Mouse (Mus musculus): ENCODE measurements around the gene H2-K1.

H2-K1 gene

DNA sequence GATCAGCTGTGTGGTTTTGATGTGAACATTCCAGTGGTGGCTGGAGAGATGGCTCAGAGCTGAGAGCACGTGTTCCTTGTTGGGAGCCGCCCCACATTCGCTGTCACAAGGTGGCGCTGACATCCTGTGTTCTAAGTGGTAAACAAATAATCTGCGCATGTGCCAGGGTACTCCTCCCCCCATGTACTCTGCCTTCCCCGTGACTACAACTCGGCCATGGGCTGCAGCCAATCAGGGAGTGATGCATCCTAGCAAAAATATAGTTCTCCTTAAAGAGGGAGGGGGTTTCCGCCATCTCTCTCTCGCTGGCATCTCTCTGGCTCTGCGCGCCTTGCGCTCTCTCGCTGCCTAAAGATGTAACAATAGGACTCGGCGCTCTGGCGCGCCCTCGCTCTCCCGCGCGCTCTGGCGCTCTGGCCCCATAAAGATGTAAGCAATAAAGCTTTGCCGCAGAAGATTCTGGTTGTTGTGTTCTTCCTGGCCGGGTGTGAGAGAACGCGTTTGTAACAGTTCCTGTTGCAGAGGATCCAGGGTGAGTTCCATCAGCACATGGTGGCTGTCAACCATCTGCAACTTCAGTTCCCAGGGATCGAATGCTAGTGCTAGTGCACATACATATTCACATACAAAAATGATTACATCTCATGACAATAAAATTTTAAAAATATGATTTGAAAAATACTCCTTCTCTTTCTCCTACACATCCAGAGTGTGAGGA, 18.8 kb downstream of the H2-K1 start:
- DNase-seq, result peak; percentile 82 to 88

DNA sequence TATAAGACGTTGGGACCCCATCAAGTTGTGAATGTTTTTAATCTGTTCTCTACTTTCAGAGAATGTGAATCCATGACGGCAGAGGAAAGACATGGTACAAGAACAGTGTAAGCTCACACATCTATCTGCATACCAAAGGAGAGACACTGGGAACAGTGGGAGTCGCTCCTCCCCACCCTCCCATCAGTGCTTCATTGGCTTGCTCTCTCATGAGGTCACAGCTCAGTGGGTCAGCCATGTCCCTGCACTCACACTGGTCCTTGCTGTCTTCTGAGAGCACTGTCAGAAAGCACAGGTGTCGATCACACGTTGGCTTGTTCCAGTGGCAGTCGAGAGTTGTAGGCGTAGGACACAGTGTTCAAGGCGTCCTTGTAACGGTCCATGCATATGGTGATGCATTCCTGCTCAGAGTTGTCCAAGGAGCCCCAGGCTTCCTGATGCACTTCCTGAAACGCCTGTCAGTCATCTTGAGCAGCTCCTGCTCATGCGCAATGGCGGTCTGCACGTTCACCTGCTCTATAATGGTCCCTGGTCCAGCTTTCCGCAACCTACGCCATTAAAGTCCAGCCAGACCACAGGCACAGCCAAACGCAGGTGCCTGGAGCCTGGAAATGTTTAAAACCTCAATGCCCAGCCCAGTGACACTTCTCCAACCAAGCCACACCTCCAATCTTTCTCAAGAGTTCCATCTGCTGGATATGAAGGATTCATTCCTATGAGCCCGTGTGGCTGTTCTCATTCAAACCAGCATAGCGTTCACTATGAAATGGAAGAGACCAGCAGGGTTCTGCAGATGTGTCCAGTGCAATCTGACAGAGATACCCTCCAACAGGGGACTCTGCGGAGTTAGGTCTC, 19.7 kb downstream of the H2-K1 start:
- DNase-seq, result no peak

DNA sequence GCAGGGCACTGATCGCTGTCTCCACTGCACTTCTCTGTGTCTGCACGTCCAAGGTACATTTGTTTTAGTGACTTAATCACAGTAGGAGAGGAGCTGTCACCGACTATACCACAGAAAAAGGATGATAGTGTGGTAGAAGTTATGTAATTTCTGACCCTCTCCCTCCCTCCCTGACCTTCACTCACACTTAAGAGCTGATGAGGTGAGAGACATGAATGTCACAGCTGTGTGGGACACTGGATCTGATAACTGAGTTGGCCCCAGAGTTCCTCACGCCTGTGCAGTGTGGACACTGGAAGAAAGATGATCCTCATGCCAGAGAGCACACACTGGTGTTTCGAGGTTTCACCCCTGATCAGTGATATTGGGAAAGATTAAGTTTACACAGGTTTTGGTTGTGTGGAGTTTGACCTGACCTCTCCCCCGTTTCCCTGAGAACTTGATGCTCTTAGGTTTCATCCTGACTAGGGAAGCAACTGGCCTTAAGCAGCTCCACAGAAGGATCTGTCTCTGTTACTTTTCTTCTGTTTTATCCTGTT, 20.6 kb downstream of the H2-K1 start:
- DNase-seq, result no peak

DNA sequence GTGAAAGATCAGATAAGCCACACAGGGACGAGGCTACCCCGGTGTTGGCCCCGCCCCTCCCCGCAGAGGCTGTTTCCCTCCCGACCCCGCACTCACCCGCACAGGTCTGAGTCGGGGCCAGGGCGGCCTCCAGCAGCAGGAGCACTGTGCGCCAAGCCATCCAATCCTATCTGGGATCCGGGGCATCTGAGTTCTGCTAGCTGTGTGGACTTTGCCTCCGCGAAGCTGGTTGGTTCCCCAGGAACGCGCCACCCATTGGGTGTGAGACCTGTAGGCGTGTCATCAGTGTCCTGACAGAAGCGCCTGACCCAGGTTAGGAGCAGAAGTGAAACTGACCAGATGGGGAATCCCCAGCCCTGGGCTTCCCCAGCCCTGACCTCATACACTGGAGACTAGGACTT, 21.5 kb downstream of the H2-K1 start:
- peak; percentile 95 to 97 for DNase-seq

DNA sequence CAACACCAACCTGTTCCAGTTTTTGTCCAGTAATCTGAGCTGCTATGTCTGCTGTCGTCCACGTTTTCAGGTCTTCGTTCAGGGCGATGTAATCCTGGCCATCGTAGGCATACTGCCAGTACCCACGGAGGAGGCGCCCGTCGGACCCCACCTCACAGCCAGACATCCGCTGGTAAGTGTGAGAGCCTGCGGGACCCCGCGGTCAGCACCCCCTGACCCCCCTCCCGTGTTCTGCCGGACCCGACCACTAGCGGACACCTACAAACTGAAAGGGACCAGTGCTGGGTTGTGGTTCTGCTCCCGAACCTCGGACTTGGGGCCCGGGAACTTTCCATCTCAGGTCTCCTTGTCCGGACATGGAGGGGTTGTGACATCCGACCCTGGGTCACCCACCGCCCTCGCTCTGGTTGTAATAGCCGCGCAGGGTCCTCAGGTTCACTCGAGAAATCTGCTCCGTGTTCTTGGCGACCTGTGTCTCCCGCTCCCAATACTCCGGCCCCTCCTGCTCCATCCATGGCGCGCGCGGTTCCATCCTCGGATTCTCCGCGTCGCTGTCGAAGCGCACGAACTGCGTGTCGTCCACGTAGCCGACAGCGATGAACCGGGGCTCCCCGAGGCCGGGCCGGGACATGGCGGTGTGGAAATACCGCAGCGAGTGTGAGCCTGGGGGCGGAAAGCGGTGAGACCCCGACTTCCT, 22.1 kb downstream of the H2-K1 start:
- DNase-seq, result peak in 1 of 2 experiments; percentile 34

DNA sequence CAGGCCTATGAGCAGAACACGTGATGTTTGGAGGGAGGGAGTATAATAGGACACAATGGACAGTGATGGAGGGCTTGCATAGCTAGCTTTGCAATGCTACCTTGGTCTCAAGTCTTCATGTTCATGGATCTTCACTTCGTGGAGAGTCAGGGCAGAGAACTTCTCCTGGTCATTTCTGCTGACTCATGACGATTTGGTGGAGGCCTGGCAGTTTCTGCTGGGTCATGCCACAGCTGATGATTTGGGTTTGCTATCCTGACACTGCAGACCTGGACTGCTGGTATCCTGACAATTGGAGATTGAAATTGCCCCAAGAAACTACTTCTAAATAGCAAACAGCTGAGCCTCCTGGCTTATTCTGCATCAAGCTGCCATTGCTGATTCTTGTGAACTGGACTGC, 26.6 kb downstream of the H2-K1 start:
- no peak for DNase-seq

DNA sequence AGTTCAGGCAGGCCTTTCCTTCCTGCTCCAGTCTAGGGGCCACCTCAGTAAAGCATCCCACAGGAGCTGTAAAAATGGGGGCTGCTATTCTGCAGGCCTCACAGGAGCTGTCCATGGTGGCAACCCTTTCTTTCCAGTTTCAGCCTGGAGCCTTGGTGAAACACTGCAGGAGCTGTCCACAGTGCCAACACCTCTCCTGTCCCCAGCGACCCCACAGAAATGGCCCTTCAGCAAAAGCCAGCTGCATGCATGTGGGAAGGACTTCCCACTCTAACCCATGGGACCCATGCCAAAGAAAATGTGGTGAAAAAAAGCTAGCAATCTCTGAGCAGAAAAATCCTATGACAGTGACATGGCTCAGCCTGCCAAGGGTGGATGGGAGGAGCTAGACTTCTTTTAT, 27.5 kb downstream of the H2-K1 start:
- peak in 1 of 2 experiments; percentile 26 for DNase-seq

DNA sequence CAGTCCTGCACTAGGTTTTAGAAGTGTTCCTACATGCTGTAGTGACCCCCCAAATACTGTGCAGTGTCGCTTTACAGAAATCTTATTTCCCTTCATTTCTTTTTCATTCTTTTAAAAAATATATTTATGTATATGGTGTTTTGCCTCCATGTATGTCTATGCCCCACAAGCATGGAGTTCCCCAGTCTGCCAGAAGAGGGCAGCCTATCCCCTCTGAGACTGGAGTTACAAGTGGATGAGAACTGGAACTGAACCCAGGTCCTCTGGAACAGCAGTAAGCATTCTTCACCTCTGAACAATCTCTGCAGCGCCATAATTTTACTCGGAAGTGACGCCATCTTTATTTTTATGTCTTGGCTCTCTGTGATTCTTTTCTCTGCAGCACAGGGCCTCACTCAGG, 30.8 kb downstream of the H2-K1 start:
- peak; percentile 62 to 67 for DNase-seq

DNA sequence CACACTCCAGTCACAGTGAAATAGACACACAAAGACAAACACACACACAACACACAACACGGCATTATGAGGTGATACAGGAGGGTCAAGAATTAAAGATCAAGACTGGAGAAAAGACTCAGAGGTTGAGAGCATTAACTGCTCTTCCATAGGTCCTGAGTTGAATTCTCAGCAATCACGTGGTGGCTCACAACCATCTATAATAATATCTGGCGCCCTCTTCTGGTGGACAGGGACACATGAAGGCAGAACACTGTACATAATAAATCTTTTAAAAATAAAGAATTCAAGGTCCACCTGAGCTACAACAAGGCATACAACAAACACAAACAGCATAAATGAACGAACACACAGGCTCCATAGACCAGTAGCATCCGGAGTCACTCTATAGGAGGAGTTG, 31.2 kb downstream of the H2-K1 start:
- DNase-seq, result peak; percentile 82 to 83

DNA sequence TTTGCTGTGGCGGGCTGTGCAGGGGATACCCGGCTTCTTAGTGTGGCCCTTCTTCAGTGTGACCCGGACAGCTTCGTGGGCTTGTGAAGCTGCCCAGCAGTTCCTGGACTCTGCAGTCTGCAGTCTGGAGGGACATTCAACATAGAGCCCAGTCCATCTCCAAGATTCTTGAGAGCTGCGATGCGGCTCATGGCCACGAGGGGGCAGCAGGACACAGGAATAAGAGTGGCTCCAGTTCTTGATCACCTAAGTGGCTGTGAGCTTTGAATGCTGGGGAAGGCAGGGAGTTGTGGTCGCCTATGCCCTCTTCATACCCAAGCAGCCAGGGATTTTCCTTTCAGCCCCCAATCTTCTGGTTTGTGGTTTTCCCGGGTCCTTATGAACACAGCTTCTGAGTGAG, 31.7 kb downstream of the H2-K1 start:
- DNase-seq, result peak; percentile 85 to 87

DNA sequence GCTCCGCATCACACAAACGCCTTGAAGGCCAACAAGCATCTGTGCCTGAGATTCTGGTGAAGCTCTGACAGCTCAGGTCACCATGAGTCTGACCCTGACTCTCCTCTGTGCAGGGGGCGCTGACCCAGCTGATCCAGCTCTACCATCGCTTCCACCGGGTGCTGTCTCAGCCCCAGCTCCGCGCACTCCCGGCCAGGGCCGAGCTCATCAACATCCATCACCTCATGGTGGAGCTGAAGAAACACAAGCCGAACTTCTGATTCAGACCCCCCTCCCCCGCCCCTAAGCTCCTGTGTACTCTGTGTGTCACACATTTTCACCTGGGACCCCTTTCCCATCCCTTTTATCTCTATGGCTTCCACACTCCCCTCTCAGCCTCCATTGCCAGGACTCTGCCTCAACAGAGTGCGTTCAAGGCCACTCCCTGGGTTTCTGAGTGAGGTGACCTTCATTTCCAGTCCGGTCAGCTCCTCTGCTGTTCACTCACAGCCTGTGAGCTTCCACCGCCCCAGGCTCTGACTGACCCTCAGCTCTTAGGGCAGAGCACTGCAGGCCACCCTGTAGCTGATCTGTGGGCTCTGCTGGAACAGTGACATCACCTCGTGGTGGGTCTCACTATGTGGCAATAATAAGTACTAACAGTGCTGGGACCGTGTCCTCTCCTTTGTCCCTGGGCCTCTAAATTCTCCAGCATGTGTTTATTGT, 34.1 kb downstream of the H2-K1 start:
- no peak for DNase-seq

DNA sequence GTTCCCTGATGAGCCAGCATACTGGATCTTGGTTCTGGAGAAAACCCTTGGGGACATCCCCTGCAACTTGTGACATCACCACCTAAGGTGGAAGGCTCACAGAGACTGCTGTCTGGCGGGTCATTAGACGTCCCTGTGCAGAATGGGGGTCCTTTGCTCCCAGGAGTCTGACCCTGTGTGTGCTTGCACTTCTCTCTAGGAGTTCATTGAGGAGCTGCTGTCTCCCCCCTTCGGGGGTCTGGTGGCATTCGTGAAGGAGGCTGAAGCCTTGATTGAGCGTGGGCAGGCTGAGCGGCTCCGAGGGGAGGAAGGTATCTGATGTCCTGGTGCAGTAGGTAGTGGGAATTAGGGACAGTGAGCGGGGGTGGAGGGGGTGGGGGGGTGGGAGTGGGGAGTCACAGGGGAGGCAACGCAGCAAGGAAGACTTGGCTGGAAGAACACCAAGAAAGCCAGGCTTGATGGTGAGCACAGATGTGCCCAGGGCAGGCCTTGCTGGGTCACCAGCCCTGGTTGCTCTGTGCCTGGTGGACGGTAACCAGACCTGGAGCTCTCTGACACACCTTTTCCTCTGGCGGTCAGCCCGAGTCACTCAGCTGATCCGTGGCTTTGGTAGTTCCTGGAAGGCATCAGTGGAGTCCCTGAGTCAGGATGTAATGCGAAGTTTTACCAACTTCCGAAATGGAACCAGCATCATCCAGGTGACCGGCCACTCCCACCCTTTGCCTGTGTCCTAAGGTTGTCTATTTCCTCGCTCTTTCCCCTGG, 34.9 kb downstream of the H2-K1 start:
- DNase-seq, result no peak

DNA sequence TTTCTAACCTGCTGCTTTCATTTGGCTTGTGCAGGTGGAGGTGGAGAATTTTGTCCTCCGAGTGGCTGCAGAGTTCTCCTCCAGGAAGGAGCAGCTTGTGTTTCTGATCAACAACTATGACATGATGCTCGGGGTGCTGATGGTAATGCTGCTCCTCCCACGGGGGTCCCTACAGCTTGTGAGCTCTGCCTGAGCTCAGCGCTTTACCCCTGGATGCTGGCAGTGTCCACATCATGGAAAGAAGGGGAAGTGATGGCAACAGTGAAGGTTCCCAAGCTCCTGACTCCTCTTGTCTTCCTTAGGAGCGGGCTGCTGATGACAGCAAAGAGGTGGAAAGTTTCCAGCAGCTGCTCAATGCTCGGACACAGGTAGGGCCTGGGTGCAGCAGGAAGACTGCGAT, 37.3 kb downstream of the H2-K1 start:
- no peak for DNase-seq

DNA sequence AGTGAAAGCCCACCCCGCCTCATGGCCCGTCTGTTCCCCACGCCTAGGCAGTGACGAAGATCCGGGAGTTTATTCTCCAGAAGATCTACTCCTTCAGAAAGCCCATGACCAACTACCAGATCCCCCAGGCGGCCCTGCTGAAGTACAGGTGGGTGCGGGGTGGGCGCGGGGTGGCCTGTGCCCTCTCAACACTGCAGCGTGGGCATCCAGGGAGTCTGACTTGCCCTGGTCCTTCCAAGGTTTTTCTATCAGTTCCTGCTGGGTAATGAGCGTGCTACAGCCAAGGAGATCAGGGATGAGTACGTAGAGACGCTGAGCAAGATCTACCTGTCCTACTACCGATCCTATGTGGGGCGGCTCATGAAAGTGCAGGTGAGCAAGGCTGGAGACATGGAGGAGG, 40.2 kb downstream of the H2-K1 start:
- DNase-seq, result no peak

DNA sequence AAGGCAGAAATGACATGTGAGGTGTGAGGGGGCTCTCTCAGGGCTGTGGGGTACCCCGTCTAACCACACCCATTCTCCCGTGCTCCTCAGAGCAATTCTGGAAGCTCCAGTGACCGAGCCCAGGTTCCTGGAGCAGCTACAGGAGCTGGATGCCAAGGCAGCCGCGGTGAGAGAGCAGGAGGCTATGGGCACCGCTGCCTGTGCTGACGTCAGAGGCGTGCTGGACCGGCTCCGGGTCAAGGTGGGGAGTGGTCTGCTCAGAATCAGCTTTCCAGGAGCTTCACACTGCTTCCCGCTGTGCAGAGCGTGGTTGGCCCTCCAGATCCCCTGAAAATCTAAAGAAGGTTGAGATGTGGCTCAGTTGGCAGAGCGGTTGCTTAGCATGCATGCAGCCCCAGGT, 41.0 kb downstream of the H2-K1 start:
- no peak for DNase-seq

DNA sequence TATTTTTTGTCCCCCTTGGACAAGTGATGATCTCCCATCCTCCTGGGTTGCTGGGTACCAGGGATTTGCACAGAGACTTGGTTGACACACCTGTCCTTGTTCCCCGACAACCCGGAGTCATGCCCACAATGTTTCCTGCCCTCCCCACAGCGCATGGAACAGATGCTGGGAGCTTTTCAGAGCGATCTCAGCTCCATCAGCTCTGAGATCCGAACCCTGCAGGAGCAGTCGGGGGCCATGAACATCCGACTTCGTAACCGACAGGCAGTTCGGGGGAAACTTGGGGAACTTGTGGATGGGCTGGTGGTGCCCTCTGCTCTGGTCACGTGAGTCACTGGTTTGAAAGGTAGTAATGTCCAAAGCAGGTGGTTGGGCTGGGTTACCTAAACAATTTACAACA, 41.7 kb downstream of the H2-K1 start:
- DNase-seq, result no peak

DNA sequence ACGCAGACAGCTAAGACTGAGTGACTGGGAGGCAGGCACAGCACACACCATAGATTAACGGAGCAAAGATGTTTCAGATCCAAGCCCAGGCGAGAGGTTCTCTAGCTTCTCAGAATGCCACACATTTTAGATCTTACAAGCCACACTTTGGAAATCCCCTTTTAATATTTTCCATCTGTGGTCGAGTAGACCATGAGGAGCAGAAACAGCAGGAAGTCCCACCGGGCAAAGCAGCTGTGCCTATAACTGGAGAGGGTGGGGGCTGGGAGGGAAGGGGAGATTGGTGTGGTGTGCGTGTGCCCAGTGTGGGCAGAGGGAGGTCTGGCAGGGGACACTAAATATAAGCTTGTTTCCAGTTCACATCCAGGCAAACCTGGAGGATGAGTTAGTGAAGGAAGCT, 42.7 kb downstream of the H2-K1 start:
- DNase-seq, result no peak

DNA sequence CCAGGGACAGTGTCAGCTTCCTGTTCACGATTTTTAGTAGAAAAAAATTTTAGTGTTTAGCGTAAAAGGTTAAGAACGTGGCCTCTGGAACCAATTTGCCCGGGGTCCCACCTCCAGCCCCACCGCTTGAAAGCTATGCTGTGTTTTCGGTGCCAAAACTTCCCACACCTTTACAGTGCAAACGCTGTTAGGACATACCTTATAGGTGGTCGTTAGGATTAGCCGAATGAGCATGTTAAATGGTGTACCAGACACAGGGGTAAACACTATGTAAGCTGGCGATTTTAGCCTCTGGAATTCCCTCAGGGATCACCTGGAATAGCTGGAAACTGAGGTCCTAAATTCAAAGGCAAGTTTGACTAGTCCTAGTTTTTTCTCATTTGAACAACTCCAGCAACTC, 43.8 kb downstream of the H2-K1 start:
- no peak for DNase-seq

DNA sequence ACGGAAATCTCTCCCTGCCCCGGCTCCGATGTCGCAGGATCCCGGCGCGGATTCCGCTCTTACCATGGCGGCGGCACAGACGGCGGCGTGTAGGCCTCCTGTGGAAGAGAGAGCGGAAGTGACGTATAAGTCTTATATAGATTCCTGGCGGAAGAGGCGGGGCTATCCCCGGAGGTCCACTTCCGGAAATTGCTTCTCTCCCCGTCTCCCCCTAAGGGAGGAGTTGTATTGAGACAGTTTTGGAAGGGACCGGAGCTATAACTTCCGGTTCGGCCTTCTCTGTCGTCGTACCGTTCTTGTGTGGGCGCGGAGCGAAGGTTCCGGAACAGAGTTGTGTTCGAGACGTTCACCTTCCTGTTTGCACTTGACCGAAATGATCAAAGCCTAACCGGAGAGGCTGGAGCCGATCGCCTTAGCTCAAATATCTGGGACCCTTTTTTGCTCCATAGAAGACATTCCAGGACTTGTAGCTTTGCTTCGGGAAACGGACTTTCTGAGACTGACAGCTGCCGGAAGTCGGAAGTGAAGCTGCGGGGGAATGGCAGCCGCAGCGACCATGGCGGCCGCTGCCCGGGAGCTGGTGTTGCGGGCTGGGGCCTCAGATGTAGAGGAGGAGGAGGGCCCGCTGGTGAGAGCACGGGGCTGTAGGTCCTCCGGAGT, 44.5 kb downstream of the H2-K1 start, which contains the start of the genes Vps52 and Rps18:
Gene Vps52, plus strand, starts transcription at position 258 of the 660 bp plus-strand sequence.
Gene Rps18, minus strand, starts transcription at position 447 of the 660 bp plus-strand sequence.
- peak; percentile 98 for DNase-seq

DNA sequence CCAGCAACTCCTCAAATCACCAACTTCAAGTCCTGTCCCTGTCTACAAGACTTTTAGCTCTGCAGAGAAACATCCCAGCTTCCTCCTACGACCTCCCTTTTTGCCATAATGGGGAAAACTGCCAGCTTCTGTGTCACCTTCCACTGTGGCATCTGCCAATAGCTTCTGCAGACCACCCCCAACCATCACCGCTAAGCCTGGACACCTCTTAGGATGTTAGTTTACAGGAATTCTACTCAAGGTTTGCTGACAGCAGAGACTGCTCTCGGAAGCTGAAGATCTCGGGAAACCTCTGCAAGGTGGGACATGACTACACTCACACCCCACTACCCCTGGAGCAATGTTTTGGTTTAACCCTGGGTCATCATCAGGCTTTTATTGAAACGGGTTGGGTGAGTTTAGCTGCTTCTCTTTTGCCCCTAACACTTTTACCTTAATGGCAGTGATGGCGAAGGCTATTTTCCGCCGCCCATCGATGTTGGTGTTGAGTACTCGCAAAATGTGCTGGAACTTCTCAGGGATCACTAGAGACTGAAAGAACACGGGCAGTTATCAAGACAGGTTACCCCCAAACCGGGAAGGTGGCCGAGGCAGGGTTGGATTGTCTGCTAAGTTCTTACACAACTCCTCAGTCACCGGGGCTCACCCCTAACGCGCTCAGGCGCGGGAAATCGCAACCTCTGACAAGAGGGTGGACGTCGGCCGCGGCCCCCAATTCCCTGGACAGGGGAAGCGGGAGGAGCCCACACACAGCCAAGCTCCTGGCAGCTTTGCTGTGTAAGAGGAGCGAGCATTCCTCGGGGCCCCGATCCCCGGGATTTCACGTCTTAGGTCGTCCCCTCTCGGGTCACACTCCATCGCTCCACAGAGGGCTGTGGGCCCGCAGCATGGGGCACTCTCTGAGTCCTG, 45.2 kb downstream of the H2-K1 start:
- no peak for DNase-seq

Data from B cell, adult 2 months (primary cell).